ENCODE assay signal across 8 mouse cellular contexts in genomic region chrX:20688615-20689014, GRCm38 (mm10). TPM values are rescaled to one million over a fixed set of nuclear protein-coding genes. Genes with fewer than 3 reads are reported as not detected.
A peak's percentile ranks its signal among the peaks of the same experiment; 100 is the strongest.
DNase-seq lines count a peak whose midpoint lies in the region; ATAC-seq and TF ChIP-seq lines count a peak whose summit lies in the region.

No protein-coding gene starts in this region.

- WGBS in embryonic facial prominence, embryonic 15.5 days, result 12% methylated on average over 24 of the region's 35 CpGs
- WGBS in kidney, embryonic 14.5 days, result 23% methylated on average over 24 of the region's 35 CpGs
- WGBS in limb, embryonic 15.5 days, result 2% methylated on average over 20 of the region's 35 CpGs
- 27% methylated on average over 5 of the region's 35 CpGs for WGBS in midbrain, postnatal 0 days

- no peaks in the 10 kb centered on the region for H3K4me1 ChIP-seq in embryonic facial prominence, embryonic 15.5 days
- no peaks in the 10 kb centered on the region for H3K4me1 ChIP-seq in kidney, embryonic 14.5 days (ENCODE audit: control insufficient read depth, insufficient read depth, low read length)
- H3K4me1 ChIP-seq in limb, embryonic 15.5 days, result peaks cover 14% of the 10 kb centered on the region
- 0 out of 2 replicates have a peak, but pooled peaks cover 3% of the 10 kb centered on the region for H3K4me1 ChIP-seq in midbrain, postnatal 0 days (ENCODE audit: insufficient read depth, low read length)

- no peaks in the 10 kb centered on the region for H3K27me3 ChIP-seq in embryonic facial prominence, embryonic 15.5 days
- H3K27me3 ChIP-seq in kidney, embryonic 14.5 days (ENCODE audit: control insufficient read depth, insufficient read depth, low read length), result no peaks in the 10 kb centered on the region
- H3K27me3 ChIP-seq in limb, embryonic 15.5 days, result no peaks in the 10 kb centered on the region
- no peaks in the 10 kb centered on the region for H3K27me3 ChIP-seq in midbrain, postnatal 0 days (ENCODE audit: insufficient read depth, low read length)

- peak; percentile 30 for TF ChIP-seq CTCF in midbrain, postnatal 0 days (IDR thresholded peaks at IDR 0.05)

- DNase-seq in 416B (ENCODE audit: low read depth), result peak; percentile 52
- DNase-seq in adrenal gland, postnatal 4 days (ENCODE audit: low spot score in 2 of 2), result peak; percentile 9 to 33
- DNase-seq in heart, adult 9 months (ENCODE audit: low spot score in 2 of 2), result peak; percentile 43 to 66
- peak; percentile 75 for DNase-seq in midbrain, postnatal 0 days (ENCODE audit: low spot score)
- peak; percentile 45 to 79 for DNase-seq in spleen, postnatal 4 days (ENCODE audit: low spot score in 2 of 2)

- no peaks in the 10 kb centered on the region for H3K9me3 ChIP-seq in embryonic facial prominence, embryonic 15.5 days (replicated peaks)
- no peaks in the 10 kb centered on the region for H3K9me3 ChIP-seq in kidney, embryonic 14.5 days (ENCODE audit: control insufficient read depth, low read length)
- H3K9me3 ChIP-seq in limb, embryonic 15.5 days, result no peaks in the 10 kb centered on the region
- no peaks in the 10 kb centered on the region for H3K9me3 ChIP-seq in midbrain, postnatal 0 days (ENCODE audit: low read length)

- H3K4me3 ChIP-seq in embryonic facial prominence, embryonic 15.5 days (replicated peaks), result peak overlapping the region; percentile 64
- H3K4me3 ChIP-seq in kidney, embryonic 14.5 days (ENCODE audit: low read length), result peak overlapping the region; percentile 63
- peak overlapping the region; percentile 59 for H3K4me3 ChIP-seq in limb, embryonic 15.5 days
- H3K4me3 ChIP-seq in midbrain, postnatal 0 days (ENCODE audit: low read depth, low read length), result peak overlapping the region; percentile 61

- peak overlapping the region; percentile 70 for H3K9ac ChIP-seq in embryonic facial prominence, embryonic 15.5 days
- peak overlapping the region; percentile 86 for H3K9ac ChIP-seq in kidney, embryonic 14.5 days (ENCODE audit: low read depth, low read length)
- peak overlapping the region; percentile 64 for H3K9ac ChIP-seq in limb, embryonic 15.5 days
- H3K9ac ChIP-seq in midbrain, postnatal 0 days (replicated peaks; ENCODE audit: low read length, poor library complexity, severe bottlenecking), result peak overlapping the region; percentile 78

- H3K27ac ChIP-seq in embryonic facial prominence, embryonic 15.5 days (replicated peaks), result peak overlapping the region; percentile 95
- H3K27ac ChIP-seq in kidney, embryonic 14.5 days (ENCODE audit: low read depth, low read length), result peak overlapping the region; percentile 93
- H3K27ac ChIP-seq in limb, embryonic 15.5 days, result peak overlapping the region; percentile 93
- peak overlapping the region; percentile 94 for H3K27ac ChIP-seq in midbrain, postnatal 0 days (ENCODE audit: low read depth, low read length)

- peak; percentile 50; the same call in 1 of the 2 replicates for ATAC-seq in embryonic facial prominence, embryonic 15.5 days (ENCODE audit: insufficient number of reproducible peaks, low FRiP score, low TSS enrichment, low read depth)
- ATAC-seq in kidney, embryonic 14.5 days (ENCODE audit: low FRiP score, low TSS enrichment), result peak; percentile 59
- ATAC-seq in limb, embryonic 15.5 days (ENCODE audit: insufficient number of reproducible peaks, low FRiP score, low TSS enrichment, low read depth), result 0 out of 2 replicates have a peak, but pooled peaks have one; percentile 22
- ATAC-seq in midbrain, postnatal 0 days (ENCODE audit: low FRiP score), result peak; percentile 59

- H3K4me2 ChIP-seq in embryonic facial prominence, embryonic 15.5 days (replicated peaks), result peak overlapping the region; percentile 60
- peak overlapping the region; percentile 45 for H3K4me2 ChIP-seq in kidney, embryonic 14.5 days (replicated peaks; ENCODE audit: low read depth, low read length)
- H3K4me2 ChIP-seq in limb, embryonic 15.5 days, result peak overlapping the region; percentile 60
- peak overlapping the region; percentile 58 for H3K4me2 ChIP-seq in midbrain, postnatal 0 days (ENCODE audit: low read depth, low read length, poor library complexity, severe bottlenecking)

- peaks cover 1% of the 10 kb centered on the region; the same call in 1 of the 2 replicates for H3K36me3 ChIP-seq in embryonic facial prominence, embryonic 15.5 days
- H3K36me3 ChIP-seq in kidney, embryonic 14.5 days (ENCODE audit: control insufficient read depth, insufficient read depth, low read length), result peaks cover 4% of the 10 kb centered on the region; the same call in 1 of the 2 replicates
- peaks cover 10% of the 10 kb centered on the region; the same call in 1 of the 2 replicates for H3K36me3 ChIP-seq in limb, embryonic 15.5 days
- peaks cover 5% of the 10 kb centered on the region; the same call in 1 of the 2 replicates for H3K36me3 ChIP-seq in midbrain, postnatal 0 days (ENCODE audit: insufficient read depth, low read length)

RNA-seq across cellular contexts. Expression of gene Cdk16, which starts 0.9 kb away (rescaled TPM):
- total RNA-seq in adrenal gland, postnatal 4 days (2021), result 100 to 1,000 TPM; 173 to 185 TPM
- 126 and 139 TPM in 2 replicates for polyA plus RNA-seq in embryonic facial prominence, embryonic 15.5 days (2015; fragmentation: Nextera tagmentation; extraction: Ambion mirVana)
- 76.7 and 80.6 TPM in 2 replicates for polyA plus RNA-seq in kidney, embryonic 14.5 days (2014; fragmentation: Nextera tagmentation; extraction: Ambion mirVana)
- 115 and 119 TPM in 2 replicates for polyA plus RNA-seq in limb, embryonic 15.5 days (2015; fragmentation: Nextera tagmentation; extraction: Ambion mirVana)
- total RNA-seq in midbrain, postnatal 0 days (2014; rRNA removed), result 217 and 218 TPM in 2 replicates
- 171 and 173 TPM in 2 replicates for polyA plus RNA-seq in midbrain, postnatal 0 days (2015; fragmentation: Nextera tagmentation; extraction: Ambion mirVana)

RNA-seq across cellular contexts. Expression of gene Usp11, which starts 15.1 kb away (rescaled TPM):
- total RNA-seq in adrenal gland, postnatal 4 days (2021), result 10 to 100 TPM; 49.7 to 53.2 TPM
- 48.6 and 55.7 TPM in 2 replicates for polyA plus RNA-seq in embryonic facial prominence, embryonic 15.5 days (2015; fragmentation: Nextera tagmentation; extraction: Ambion mirVana)
- 22.7 and 39.7 TPM in 2 replicates for polyA plus RNA-seq in kidney, embryonic 14.5 days (2014; fragmentation: Nextera tagmentation; extraction: Ambion mirVana)
- 45.3 and 45.6 TPM in 2 replicates for polyA plus RNA-seq in limb, embryonic 15.5 days (2015; fragmentation: Nextera tagmentation; extraction: Ambion mirVana)
- 95.1 and 95.4 TPM in 2 replicates for total RNA-seq in midbrain, postnatal 0 days (2014; rRNA removed)
- polyA plus RNA-seq in midbrain, postnatal 0 days (2015; fragmentation: Nextera tagmentation; extraction: Ambion mirVana), result 76.2 and 77.0 TPM in 2 replicates

RNA-seq across cellular contexts. Expression of gene Uba1, which starts 30.5 kb away (rescaled TPM):
- total RNA-seq in adrenal gland, postnatal 4 days (2021), result 100 to 1,000 TPM; 348 to 400 TPM
- 188 and 195 TPM in 2 replicates for polyA plus RNA-seq in embryonic facial prominence, embryonic 15.5 days (2015; fragmentation: Nextera tagmentation; extraction: Ambion mirVana)
- 118 and 194 TPM in 2 replicates for polyA plus RNA-seq in kidney, embryonic 14.5 days (2014; fragmentation: Nextera tagmentation; extraction: Ambion mirVana)
- 190 and 191 TPM in 2 replicates for polyA plus RNA-seq in limb, embryonic 15.5 days (2015; fragmentation: Nextera tagmentation; extraction: Ambion mirVana)
- 594 and 646 TPM in 2 replicates for total RNA-seq in midbrain, postnatal 0 days (2014; rRNA removed)
- polyA plus RNA-seq in midbrain, postnatal 0 days (2015; fragmentation: Nextera tagmentation; extraction: Ambion mirVana), result 263 and 265 TPM in 2 replicates

Comparison
In these comparisons a context has a peak if more than half of its experiments do, and no peak if none do; other contexts are left out.
1. Peak in every context shown above with its lines: DNase-seq, ATAC-seq, H3K4me3 ChIP-seq and H3K27ac ChIP-seq.
2. DNase-seq: peak in every context shown above with its lines; median percentile 75 in midbrain, postnatal 0 days; 62 in spleen, postnatal 4 days; 54 in heart, adult 9 months; 52 in 416B; 21 in adrenal gland, postnatal 4 days.